Mouse (Mus musculus): Measurements from ENCODE around the gene Usp4.
"Not testable (repeated sequence)": the region's sequence is repeated elsewhere in the genome, so short reads cannot be mapped to it uniquely, and the experiment has no call there.

Usp4 gene

DNA sequence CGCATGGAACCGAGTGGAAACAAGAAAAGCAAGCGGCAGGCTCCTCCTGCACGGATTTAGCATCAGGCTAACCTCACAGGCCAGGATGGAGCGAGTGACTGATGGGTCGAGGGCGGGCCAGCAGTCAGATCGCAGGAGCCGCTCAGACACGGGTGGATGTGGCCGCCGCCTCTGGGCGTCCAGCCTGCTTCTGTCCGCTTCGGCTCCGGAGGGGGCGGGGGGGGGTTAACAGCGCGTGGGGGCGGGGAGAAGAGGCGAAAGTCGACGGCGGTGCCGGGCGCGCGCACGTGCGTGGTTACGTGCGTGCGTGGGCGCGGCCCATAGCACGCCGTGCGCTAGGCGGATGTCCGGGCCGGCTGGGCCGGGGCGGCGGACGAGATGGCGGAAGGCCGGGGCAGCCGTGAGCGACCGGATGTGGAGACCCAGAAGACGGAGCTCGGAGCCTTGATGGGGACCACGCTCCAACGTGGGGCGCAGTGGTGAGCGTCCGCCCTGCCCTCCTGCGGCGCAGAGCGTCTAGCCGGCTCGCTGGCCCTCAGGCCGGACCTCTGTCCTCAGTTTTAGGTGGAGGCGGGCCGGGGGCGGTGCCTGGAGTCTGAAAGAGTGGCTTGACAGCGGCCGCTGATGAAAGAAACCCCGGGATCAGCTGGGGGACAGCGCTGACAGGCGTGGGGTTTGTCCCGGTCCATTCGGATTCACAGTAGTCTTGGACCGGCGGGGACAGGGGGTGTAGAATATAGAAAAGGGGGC, at the start of gene Usp4:
TSS of gene Usp4 (plus strand) at position 314 of the 750 bp plus-strand sequence.
- peak; percentile 86 for DNase-seq

DNA sequence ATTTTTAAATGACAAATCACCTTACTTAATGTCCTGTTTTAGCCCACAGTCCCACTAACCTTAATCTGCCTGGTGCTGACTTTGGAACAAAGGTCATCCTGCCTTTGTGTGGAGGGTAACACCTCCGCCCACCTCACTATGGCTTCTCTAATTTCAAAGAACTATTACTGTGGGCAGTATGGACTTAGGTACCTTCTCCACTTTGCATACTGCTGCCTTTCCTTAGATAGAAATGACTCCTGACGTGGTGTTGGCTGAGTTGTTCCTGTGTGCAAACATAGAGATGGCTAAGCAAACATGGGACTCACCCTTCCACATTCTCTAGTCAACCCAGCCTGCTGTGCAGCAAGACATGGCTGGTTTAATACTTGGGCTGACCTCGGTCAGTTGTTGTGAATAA, 45.8 kb upstream of the Usp4 start:
- DNase-seq: no peak

DNA sequence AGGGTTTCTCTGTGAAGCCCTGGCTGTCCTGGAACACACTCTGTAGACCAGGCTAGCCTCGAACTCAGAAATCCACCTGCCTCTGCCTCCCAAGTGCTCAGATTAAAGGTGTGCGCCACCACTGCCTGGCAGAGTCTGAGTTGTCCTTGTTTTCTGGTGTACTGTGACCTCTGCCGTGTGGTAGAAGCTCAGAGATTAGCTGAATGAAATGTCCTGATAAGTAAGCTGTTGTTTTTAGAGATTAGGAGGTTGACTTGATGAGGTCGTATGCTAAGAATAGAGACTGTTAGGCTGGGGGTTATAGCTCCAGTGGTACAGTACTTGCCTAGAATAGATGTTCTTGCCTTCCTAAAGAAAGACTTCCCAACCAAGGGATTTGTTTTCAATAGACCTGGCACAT, 42.9 kb upstream of the Usp4 start:
- DNase-seq: no peak

DNA sequence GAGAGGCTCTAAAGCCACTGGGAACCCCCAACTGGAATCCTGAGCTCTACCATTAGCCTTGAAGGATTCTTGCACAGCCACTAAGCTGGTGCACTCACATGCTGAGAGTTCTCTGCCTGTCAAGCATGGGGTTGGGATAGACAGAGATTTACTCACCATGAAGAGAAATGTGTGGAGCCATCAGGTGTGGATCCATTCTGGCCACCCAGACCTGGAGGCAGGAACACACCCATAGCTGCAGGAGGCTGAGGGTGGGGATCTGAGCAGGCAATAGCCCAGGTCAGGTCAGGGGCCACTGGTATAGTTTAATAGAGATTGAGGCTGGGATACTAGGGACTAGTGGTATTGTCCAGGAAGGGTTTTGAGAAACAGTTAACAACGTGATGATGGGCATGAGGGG, 42.5 kb upstream of the Usp4 start:
- DNase-seq: peak; percentile 38

DNA sequence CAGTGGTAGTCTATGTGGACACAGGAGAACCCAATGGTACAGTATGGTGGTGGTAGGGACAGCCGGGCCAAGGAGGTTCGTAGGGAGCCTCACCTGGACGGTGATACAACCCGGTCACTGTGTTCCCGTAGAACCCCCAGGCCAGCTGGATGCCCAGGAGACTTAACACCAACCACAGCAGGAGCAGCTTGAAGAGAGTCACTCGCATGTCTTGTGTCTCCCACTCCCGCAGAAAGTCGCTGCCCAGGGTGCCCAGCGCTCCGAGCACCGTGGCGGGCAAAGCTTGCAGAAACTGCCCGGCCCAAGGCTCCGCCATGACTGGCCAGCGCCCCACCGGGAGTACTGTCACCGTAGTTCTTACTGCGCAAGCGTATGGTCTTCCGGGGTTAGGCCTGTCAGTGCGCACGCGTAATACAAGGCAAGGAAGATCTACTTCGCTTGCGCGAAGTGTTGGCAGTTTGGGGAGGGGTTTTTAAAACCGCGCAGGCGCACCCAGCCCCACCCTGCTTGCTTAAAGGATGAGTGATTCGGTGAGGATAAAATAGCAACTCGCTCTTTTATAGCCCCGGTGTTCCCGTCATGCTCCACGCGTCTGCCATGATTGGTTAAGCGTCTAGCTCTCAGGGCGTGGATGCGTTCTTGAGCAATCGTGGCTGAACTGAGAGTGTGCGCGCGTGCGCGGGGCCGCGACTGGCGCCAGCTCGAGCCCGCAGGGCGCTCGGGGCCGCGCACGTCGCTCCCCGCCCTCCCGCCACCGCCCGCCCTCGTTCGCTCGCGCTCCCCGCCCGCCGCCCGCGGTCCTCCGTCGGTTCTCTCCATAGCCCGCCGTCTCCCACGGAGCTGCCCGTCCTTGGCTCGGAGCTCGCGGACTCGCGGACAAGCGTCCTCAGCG, 41.8 kb upstream of the Usp4 start, which contains the start of the genes Rhoa and Tcta:
TSS of gene Rhoa (plus strand) at position 501 of the 892 bp plus-strand sequence.
TSS of gene Tcta (minus strand) at position 532 of the 892 bp plus-strand sequence.
- DNase-seq: peak; percentile 99

DNA sequence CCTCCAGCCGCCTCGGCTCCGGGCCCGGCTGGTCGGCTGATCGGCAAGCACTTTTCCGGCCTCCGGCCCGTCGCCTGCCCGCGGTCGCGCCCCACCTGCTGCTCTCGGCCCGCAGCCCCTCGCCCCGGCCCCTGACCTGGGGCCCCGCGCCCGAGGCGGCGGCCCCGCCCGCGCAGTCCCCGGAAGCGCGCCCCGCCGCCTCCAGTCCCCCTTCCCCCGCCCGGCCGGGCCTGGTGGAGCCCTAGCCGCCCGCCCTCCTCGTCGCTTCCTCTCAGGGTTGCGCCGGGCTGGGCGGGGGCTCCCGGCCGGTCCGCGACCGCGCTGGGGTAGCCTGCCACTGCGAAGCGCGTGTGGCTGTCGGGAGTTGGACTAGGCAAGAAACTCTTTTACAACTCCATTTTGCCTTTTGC, 41.1 kb upstream of the Usp4 start:
- DNase-seq: no peak

DNA sequence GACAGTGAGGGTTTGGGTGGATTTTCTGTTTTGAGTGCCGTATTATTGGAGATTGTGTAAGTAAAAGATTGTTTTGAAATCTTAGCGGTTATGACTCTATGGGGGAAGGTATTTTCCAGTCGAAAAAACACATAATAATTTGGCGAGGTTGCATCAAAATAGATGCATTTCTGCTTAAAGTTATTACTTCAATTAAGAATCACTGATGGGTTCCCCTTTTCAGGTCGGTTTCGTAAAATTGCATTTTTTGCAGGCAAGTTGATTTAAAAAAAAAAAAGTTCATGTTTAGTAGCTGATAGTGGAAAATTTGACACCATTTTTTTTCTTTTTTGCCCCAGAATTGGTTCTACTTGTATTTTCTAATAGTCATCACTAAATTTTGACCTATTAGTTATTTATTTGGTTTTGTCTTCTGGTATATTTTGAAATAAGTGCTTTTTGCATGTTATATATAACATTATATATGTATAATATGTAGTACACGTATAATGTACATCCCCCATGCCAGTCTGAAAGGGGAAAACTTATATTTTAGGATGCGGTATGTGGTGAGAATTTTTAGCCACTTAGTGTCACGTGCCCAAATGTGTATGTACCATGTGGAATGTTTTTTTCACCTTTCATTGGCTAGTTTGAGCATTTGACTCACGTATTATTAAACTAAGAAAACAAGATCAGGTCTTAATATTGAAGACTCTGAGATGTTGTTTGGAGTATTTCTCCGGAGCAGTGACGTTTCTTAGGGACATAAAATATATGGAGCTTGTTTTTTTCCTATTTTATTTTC, 40.4 kb upstream of the Usp4 start:
- no peak for DNase-seq

DNA sequence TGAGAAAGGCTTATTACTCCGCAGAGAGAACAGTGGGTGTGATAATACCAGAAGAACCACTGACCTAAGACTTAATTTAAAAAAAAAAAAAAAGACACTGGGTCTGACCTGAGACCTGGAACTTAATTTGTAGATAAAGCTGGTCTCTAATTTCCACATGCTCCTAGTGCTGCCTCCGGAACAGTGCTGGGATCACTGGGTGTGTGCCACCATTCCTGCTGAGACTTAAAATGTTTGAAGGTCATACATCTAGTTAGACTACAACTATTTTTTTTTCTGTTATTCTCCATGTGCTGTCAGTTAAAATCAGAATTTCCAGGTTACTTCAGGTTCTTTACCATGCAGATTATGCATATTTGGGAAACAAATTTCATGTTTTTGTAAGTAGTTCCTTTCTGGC, 39.5 kb upstream of the Usp4 start:
- DNase-seq: no peak

DNA sequence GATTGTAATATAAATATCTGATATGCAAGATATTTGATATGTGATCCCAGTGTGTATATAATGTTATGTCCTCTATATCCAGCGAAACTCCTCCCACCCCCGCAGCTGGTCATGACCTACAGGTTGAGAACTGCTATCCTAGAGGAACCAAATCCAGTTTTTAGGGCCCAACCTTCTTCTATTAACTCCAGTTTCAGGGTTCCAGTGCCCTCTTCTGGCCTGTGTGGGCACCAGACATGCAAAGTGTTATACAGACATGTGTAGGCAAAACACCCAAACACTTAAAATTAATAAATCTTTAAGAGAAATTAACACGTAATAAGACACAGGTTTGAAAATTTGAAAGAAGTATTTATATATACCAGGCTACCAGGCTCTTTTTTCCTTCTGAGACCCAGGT, 30.1 kb upstream of the Usp4 start:
- no peak for DNase-seq

DNA sequence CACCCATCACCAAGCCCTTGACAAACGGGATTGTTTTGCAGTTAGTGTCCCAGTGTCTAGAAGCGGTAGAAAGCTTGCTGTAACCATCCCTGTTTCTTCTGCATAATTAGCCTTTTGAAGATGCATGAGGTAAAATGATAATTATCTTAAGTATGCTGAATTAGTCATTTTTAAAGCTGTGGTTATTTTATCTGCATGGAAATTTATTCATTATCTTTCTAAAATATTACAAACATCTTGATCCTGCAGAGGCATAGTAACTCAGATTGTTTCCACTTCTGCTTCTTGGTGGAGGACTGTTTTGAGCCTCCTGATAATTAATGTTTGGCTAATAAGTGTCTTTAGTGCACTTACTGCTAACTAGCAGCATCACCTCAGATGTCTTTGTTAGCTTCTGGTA, 29.2 kb upstream of the Usp4 start:
- no peak for DNase-seq

DNA sequence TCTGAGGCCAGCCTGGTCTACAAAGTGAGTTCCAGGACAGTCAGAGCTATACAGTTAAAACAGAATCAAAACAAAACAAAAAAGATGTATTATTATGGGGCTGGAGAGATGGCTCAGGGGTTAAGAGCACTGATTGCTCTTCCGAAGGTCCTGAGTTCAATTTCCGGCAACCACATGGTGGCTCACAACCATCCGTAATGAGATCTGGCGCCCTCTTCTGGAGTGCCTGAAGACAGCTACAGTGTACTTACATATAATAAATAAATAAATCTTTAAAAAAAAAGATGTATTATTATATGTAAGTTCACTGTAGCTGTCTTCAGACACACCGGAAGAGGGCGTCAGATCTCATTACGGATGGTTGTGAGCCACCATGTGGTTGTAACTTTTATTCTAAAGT, 25.6 kb upstream of the Usp4 start:
- not testable (repeated sequence) for DNase-seq

DNA sequence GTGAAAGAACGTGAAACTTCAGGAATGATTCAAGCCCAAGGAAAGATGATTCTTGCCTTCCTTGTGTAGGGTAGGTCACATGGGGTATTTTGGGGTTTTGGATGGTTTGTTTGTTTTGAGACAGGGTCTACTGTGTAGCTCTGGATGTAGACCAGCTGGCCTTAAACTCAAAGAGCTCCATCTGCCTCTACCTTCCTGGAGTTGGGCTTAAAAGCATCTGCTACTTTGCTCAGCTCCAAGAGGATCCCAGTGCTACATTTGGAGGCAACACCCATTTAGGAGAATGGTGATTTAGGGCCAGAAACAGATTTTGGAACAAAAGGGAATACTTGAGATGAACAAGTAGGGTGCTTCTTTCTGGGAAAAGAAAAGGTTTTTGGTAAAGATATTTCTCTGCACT, 22.9 kb upstream of the Usp4 start:
- no peak for DNase-seq

DNA sequence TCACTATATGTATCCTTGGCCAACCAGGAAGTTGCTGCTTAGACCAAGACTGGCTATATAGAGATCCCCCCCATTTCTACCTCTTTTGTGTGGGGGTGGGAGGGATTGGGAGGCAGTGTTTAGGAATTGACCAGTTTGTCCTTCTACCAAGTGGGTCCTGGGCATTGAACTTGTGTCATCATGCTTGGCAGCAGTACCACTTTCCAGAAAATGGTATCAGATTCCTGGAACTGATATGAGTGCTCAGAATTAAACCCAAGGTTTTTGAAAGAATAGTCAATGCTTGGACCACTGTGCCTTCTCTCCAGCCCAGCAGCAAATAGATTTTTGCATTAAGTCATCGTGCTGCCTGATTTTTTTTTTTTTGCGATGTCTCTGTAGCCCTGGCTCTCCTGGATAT, 21.8 kb upstream of the Usp4 start:
- DNase-seq: no peak

DNA sequence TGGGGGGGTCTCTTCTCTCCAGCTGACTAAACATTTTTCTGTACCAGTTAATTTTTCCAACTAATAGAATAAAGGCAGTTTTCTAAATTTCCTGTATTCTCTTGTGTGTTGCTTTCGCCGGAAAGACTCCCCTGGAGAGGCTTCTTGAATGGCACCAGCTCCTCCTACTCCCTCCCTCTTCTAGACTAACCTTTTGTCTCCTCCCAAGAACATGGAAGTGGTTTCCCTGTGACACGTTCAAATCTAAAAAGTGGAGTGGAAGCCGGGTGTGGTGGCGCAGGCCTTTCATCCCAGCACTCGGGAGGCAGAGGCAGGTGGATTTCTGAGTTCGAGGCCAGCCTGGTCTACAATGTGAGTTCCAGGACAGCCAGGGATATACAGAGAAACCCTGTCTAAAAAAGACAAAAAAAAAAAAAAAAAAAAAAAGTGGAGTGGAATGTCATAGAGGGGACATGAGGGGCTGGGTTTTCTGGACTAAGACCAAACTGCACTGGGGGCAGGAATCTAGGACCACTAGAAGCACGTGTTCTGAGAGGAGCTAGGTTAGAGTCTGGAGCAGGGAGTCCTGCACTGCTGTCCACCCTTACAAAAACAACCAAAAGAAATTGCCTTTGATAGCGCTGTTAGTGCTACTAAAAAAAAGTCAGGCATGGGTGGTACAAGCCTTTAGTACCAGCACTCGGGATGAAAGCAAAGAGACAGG, 9.7 kb upstream of the Usp4 start:
- no peak for DNase-seq

DNA sequence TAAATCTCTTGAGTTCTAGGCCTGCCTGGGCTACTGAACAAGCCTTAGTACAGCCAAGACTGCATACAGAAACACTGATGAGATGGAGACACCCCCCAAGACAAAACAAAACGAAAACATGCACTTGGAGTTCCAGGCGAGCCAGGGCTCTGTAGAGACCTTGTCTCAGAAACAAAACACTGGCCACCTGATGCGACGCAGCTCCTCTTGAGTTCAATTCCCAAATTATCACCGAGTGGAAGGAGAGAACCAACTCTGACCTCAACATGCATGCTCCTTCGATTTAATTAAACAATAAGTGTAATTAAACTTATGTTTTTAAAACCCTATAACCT, 9.1 kb upstream of the Usp4 start:
- no peak for DNase-seq

DNA sequence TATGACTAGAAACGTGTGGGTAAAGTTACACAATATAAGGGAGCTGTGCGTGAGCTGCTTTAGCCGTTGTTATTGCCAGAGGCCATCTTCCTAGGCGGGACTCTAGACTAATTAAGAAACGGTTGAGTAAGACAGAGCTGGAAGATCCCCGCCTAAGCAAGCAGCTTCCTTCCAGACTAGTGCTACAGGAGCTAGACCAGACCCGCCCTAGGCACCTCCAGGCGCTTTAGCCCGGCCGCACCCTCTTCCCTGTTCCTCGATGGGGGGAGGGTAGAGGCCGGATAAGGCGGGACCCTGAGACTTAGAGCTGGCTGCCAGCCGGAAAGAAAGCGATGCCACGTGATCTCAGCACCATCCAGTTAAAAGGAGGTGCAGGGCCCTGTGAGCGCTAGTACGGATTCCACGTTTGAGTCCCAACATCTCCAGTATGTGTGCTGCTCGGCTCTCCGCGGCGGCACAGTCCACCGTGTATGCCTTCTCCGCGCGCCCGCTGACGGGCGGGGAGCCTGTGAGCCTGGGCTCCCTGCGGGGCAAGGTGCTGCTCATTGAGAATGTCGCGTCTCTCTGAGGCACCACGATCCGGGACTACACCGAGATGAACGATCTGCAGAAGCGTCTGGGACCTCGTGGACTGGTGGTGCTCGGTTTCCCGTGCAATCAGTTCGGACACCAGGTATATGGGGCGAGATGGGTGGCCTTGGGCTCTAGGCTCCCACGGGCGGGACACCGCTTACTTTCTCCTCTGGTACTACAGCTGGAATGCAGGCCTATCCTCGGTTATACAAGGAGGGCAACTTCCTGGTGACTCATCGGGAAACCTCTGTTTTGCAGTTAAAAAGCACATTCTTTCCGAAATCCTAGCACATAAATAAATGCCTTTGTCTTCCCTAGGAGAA, 8.5 kb upstream of the Usp4 start, which contains the start of gene Gpx1:
TSS of gene Gpx1 (plus strand) at position 18 of the 896 bp plus-strand sequence.
- DNase-seq: peak; percentile 78

DNA sequence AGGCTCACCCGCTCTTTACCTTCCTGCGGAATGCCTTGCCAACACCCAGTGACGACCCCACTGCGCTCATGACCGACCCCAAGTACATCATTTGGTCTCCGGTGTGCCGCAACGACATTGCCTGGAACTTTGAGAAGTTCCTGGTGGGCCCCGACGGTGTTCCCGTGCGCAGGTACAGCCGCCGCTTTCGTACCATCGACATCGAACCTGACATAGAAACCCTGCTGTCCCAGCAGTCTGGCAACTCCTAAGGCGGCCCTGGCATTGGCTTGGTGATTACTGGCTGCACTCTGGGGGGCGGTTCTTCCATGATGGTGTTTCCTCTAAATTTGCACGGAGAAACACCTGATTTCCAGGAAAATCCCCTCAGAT, 7.8 kb upstream of the Usp4 start:
- DNase-seq: peak; percentile 22

DNA sequence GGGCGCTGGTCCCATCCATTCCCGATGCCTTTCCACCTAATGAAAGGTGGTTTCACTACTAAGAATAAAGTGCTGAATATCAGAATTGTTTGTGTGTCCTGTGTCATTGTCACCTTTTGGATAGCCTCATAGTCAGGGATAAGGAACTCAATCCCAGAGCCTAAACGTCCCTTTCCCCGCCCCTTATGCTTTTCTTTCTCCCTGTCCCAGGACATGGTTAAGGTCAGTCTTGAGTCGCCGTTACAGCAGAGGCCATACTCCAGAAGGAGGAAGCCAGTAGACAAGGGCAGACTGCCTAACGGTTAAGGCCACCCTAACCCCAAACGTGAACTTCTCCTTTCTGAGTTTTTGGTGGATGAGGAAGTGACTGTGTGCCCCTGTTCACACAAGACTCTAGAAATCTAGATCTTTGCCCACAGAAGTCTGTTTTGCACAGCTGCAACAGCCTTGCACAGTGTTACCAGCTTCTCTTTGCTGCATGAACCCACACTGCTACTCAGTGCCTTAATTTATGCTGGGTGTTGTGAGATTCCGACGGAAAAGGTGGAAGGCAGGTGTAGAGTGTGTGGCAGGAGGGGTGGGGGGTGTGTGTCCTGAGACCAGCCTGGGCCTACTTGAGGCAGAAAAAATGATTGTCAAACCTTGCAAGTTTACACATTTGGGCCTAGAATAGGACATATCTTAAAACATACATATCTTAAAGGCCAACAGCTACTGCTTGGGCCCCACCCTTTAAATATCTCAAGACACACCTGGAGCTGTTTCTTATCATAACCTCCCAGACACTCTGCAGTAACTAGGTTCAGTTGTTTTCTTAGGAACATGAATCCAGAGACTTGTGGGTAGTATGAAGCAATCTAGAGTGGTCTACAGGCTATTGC, 7.2 kb upstream of the Usp4 start:
- DNase-seq: no peak

DNA sequence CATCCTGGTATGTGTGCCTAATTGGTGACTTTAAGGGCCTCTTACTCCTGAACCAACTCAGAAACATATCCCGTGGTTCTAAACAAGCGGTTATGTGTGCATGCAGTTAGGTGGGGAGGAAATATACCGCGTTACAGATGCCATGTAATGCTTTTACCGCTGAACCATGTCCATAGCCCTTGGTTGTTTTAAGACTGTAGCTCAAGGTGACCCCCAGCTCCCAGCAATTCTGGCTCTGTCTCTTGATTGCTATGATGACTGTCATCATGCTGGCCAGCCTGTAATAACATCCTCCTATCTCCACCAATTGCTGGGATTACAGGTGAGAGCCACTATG, 6.5 kb upstream of the Usp4 start:
- DNase-seq: no peak

DNA sequence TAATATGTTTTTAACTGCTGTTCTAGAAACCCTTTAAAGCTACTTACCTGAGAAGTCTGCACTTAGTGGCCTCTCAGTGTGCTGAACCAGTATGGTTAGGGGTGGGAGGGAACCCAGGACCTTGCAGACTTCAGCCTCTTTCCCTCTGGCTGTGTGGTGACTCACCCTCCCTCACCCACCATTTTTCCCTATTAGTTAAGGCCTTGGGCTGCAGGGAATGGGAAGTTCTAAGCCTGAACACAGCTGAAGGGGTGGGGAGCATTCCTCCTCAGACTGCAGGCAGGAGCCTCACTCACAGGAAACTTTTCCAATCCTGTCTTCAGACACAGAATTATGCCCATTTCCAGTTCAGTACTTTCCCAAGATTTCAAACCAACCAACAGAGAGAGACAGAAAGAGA, 5.9 kb upstream of the Usp4 start:
- DNase-seq: no peak
